Mouse (Mus musculus): ENCODE results near the gene Coro2b. TPM values are rescaled to one million over a fixed set of nuclear protein-coding genes. Genes with fewer than 3 reads are reported as not detected.
A peak's percentile ranks its signal among the peaks of the same experiment; 100 is the strongest.

Coro2b gene
- polyA plus RNA-seq, 2 experiments: 0.57 to 1.1 TPM

GRCm38 (mm10) chr9:62374276-62374675 lies 162.6 kb downstream of the Coro2b start:
- WGBS (ENCODE audit: insufficient replicate concordance): 51% methylated on average over 3 of the region's 3 CpGs
- H3K4me3 ChIP-seq (ENCODE audit: insufficient read depth in 1 of 2, low read depth in 2 of 2, low read length in 2 of 2): no peak overlapping the region
- H3K36me3 ChIP-seq (replicated peaks; ENCODE audit: control insufficient read depth, insufficient read depth, low read depth): peaks cover 40% of the 10 kb centered on the region
- DNase-seq (ENCODE audit: low read depth in 3 of 3, low spot score in 3 of 3): no peak
- no peak for ATAC-seq (ENCODE audit: insufficient read depth)
- no peaks in the 10 kb centered on the region for H3K9me3 ChIP-seq (ENCODE audit: control insufficient read depth, low read length)
- H3K9ac ChIP-seq (replicated peaks): no peak overlapping the region
- no peaks in the 10 kb centered on the region for H3K27me3 ChIP-seq (ENCODE audit: control insufficient read depth, insufficient read depth, low read length)
- no peak overlapping the region for H3K4me2 ChIP-seq (ENCODE audit: low read depth)
- H3K27ac ChIP-seq: no peak overlapping the region
- TF ChIP-seq CTCF (IDR thresholded peaks at IDR 0.05; ENCODE audit: low read depth) (no peak), EP300 (IDR thresholded peaks at IDR 0.05; ENCODE audit: low read depth) (no peak)
- peaks cover 14 to 30% of the 10 kb centered on the region in 2 experiments for H3K4me1 ChIP-seq (replicated peaks; ENCODE audit: control insufficient read depth in 2 of 2, insufficient read depth in 2 of 2, low read length in 1 of 2)

DNA sequence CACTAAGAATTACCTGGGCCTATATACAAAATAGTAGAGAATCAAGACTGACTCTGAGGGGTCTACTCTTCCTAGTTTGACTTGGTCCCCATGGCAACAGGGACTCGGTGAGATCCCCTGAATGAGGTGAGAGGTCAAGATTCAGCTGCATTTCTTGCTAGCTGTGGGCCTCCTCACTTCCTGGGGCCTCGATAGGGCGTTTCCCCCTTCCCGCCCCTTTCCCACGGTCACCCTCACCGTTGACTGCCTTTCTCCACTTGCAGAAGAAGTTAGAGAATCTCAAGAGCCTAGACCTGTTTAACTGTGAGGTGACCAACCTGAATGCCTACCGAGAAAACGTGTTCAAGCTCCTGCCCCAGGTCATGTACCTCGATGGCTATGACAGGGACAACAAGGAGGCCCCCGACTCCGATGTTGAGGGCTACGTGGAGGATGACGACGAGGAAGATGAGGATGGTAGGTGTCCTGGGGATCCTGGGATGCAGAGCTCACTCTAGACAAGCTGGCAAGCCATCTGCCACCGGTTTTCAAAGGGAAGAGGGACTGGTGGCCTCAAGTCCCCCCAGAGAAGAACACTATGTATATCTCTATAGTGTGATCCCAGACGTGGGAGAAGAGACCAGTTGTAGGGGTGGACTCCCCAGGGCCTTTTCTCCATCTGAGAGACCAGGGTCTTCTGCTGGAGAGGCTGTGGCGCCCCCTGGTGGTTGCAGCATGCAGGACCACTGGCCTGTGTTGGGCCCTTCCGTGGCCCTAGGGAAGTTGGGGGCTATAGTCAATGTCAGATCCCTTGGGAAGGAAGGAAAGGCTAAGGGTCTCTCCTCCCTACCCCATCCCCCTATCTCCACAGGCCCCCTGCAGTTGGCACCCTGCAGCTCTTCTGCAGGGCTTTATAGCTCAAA lies 163.4 kb downstream of the Coro2b start:
- 38% methylated on average over 18 of the region's 18 CpGs for WGBS (ENCODE audit: insufficient replicate concordance)
- Histone ChIP-seq H3K9me3 (ENCODE audit: control insufficient read depth, low read length) (no peaks in the 10 kb centered on the region), H3K27ac (no peak overlapping the region), H3K4me2 (ENCODE audit: low read depth) (no peak overlapping the region), H3K4me1 (replicated peaks; ENCODE audit: control insufficient read depth in 2 of 2, insufficient read depth in 2 of 2, low read length in 1 of 2) (peaks cover 15 to 38% of the 10 kb centered on the region in 2 experiments), H3K9ac (replicated peaks) (no peak overlapping the region), H3K4me3 (ENCODE audit: insufficient read depth in 1 of 2, low read depth in 2 of 2, low read length in 2 of 2) (no peak overlapping the region), H3K27me3 (ENCODE audit: control insufficient read depth, insufficient read depth, low read length) (no peaks in the 10 kb centered on the region), H3K36me3 (replicated peaks; ENCODE audit: control insufficient read depth, insufficient read depth, low read depth) (peaks cover 40% of the 10 kb centered on the region)
- ATAC-seq (ENCODE audit: insufficient read depth): no peak
- peak; percentile 93 for TF ChIP-seq CTCF (IDR thresholded peaks at IDR 0.05; ENCODE audit: low read depth)
- TF ChIP-seq EP300 (IDR thresholded peaks at IDR 0.05; ENCODE audit: low read depth): no peak
- DNase-seq (ENCODE audit: low read depth in 3 of 3, low spot score in 3 of 3): no peak

- Histone ChIP-seq H3K4me2 (ENCODE audit: low read depth) (no peak overlapping the region), H3K9ac (replicated peaks) (no peak overlapping the region), H3K27ac (no peak overlapping the region), H3K4me1 (replicated peaks; ENCODE audit: control insufficient read depth in 2 of 2, insufficient read depth in 2 of 2, low read length in 1 of 2) (peaks cover 20 to 45% of the 10 kb centered on the region in 2 experiments), H3K4me3 (ENCODE audit: insufficient read depth in 1 of 2, low read depth in 2 of 2, low read length in 2 of 2) (no peak overlapping the region), H3K27me3 (ENCODE audit: control insufficient read depth, insufficient read depth, low read length) (no peaks in the 10 kb centered on the region), H3K9me3 (ENCODE audit: control insufficient read depth, low read length) (no peaks in the 10 kb centered on the region), H3K36me3 (replicated peaks; ENCODE audit: control insufficient read depth, insufficient read depth, low read depth) (peaks cover 37% of the 10 kb centered on the region)
- no peak for TF ChIP-seq CTCF (IDR thresholded peaks at IDR 0.05; ENCODE audit: low read depth)
- no peak for TF ChIP-seq EP300 (IDR thresholded peaks at IDR 0.05; ENCODE audit: low read depth)
- no peak for DNase-seq (ENCODE audit: low read depth in 3 of 3, low spot score in 3 of 3)
- 70% methylated on average over 9 of the region's 9 CpGs for WGBS (ENCODE audit: insufficient replicate concordance)
- no peak for ATAC-seq (ENCODE audit: insufficient read depth)
Observed at GRCm38 (mm10) chr9:62372556-62373221, 164.2 kb downstream of the Coro2b start.

DNA sequence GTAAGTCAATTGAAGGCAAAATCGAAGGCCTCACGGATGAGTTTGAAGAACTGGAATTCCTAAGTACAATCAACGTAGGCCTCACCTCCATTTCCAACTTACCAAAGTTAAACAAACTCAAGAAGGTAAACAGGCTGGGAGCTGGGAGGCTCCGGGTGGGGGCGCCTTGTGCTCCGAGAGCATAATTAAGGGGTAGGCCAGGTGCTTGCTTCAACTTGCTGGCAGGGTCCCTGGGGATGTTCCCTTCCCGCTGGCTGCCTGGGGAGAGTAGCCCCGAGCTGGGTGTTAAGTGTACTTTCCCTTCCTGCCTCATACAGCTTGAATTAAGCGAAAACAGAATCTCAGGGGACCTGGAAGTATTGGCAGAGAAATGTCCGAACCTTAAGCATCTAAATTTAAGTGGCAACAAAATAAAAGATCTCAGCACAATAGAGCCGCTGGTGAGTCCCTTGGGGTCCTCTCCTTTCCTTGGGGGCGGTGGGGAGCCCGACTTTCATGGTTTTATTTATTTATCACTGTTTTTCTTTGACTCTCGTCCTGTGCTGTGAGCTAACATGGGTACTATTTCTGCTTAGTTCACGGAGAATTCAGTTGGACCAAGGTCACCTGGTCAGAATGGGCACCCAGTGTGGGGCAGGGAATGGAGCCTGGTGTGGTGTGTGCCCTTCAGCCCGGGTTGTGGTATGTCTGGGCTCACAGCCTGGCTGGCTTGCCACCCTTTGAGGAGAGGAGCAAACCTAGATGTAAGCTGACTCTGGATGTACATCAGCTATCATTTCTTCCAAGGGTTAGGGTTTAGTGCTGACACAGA lies 164.9 kb downstream of the Coro2b start:
- Histone ChIP-seq H3K4me2 (ENCODE audit: low read depth) (no peak overlapping the region), H3K9ac (replicated peaks) (no peak overlapping the region), H3K27ac (no peak overlapping the region), H3K4me1 (replicated peaks; ENCODE audit: control insufficient read depth in 2 of 2, insufficient read depth in 2 of 2, low read length in 1 of 2) (peaks cover 27 to 52% of the 10 kb centered on the region in 2 experiments), H3K36me3 (replicated peaks; ENCODE audit: control insufficient read depth, insufficient read depth, low read depth) (peaks cover 31% of the 10 kb centered on the region), H3K9me3 (ENCODE audit: control insufficient read depth, low read length) (no peaks in the 10 kb centered on the region), H3K4me3 (ENCODE audit: insufficient read depth in 1 of 2, low read depth in 2 of 2, low read length in 2 of 2) (no peak overlapping the region), H3K27me3 (ENCODE audit: control insufficient read depth, insufficient read depth, low read length) (no peaks in the 10 kb centered on the region)
- TF ChIP-seq EP300 (IDR thresholded peaks at IDR 0.05; ENCODE audit: low read depth): no peak
- TF ChIP-seq CTCF (IDR thresholded peaks at IDR 0.05; ENCODE audit: low read depth): no peak
- ATAC-seq (ENCODE audit: insufficient read depth) (no peak), DNase-seq (ENCODE audit: low read depth in 3 of 3, low spot score in 3 of 3) (no peak)
- WGBS (ENCODE audit: insufficient replicate concordance): 79% methylated on average over 16 of the region's 16 CpGs

Data from liver, embryonic 14.5 days (tissue).